Mouse (Mus musculus) megakaryocyte progenitor cell, adult 5-6 weeks (primary cell): ENCODE data around the gene Rasip1. TPM values are rescaled to one million over a fixed set of nuclear protein-coding genes. Genes with fewer than 3 reads are reported as not detected.
"Not testable (repeated sequence)": the region's sequence is repeated elsewhere in the genome, so short reads cannot be mapped to it uniquely, and the experiment has no call there.

Source experiments
- ATAC-seq: replicated peaks from 2 replicates; pipeline ENCODE4 v1.8.0; 2016; ENCODE audit warnings: mild to moderate bottlenecking, moderate TSS enrichment, inconsistent platforms; ENCODE audit not compliant: poor library complexity
- total RNA-seq, 2 experiments: library from RNA; stranded (forward) in 1 of 2; stranded (reverse) in 1 of 2; fragments of 157-497, 149-512 nt in 1 of 2; fragments of 200-1000 nt in 1 of 2; gene quantifications; 2 replicates each; pipeline versions ENCODE4 v1.2.3 to v1.2.4; 2015 to 2017

Gene Rasip1
- total RNA-seq, 2 experiments from 2014 or later, result 0.08 TPM; not detected in 1

DNA sequence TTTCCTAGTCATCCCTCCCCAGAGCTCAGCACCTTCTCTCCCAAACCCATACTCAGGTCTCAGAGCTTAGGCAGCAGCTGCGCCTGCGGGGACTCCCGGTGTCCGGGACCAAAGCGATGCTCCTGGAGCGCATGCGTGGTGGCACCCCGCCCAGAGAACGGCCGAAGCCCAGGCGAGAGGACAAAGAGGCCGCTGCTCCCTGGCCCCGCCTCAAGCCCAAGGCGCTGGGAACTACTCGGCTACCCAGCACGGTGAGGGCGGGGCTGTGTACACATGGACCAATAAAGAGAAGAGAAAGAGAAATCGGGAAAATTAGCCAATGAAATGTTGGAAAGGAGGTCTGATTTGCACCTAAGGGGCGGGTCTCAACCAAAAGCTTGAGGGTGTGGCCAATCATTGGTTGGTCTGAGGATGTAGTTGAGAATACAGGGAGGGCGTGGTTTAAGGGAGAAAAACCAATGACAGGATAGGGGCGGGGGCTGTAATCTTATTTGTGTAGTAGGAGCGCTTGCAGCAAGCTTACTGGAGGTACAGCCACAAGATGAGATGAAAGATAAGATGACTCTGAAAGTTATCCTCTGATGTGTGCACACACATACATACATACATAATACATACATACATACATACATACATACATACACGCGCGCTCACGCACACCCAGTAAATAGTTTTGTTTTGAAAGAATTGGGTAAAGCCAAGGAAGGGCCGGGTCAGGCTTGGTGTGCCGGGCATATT is 16.3 kb downstream of the Rasip1 start:
- ATAC-seq, result peak; percentile 92

GRCm38 (mm10) chr7:45644183-45644582 is 16.9 kb downstream of the Rasip1 start:
- no peak for ATAC-seq

DNA sequence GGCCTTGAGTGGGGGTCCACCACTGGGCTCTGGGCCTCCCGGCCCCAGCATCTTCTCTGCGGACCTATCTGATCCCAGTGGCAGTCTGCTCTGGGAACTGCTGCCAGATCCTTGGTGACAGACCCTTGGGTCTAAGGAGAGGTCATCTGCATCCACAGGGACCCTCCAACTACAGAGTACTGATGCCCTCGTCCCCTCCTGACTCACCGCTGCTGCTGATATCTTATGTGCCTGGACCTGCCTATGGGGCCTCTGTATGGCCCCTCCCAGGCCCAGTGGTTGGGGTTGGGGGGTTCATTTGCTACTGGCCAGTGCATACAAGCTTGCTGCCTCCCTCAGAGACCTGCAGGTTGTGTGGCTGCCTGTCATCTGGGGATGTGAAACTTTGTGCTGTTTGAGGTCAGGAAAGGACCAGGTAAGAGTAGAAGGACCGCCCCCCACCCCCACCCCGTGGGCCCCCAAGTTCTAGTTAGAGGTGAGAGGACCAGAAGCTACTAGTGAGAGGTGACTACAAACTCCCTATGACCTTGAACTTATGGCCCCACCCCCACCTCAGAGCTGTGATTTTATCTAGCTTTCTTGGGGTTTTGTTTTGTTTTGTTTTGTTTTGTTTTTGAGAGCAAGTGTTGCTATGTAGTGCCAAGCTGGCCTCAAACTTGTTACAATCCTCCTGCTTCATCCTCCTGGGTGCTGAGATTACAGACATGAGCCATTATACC is 17.7 kb downstream of the Rasip1 start:
- no peak for ATAC-seq

DNA sequence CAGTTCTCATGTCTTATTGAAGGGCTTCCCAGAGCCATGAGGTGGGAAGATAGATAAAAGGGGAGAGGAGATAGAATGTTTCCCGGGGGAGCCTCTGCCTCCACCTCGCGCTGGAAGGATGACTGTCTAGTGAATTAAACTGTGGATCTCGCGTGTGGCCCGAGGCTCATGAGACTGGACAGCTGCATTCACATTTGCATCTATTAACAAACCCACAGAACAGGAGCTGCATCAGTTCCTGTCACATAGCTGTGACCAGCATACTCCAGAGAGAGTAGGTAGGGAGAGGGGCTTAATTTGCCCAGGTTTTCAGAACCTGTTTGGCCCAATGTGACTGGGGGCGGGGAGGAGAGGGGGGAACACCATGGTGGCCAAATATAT is 18.3 kb downstream of the Rasip1 start:
- no peak for ATAC-seq

GRCm38 (mm10) chr7:45646671-45647070 is 19.4 kb downstream of the Rasip1 start:
- ATAC-seq, result no peak

- no peak for ATAC-seq
These were observed 22.1 kb downstream of the Rasip1 start for GRCm38 (mm10) chr7:45649351-45649750.

- not testable (repeated sequence) for ATAC-seq
These were observed 23.2 kb downstream of the Rasip1 start for GRCm38 (mm10) chr7:45650484-45650883.

DNA sequence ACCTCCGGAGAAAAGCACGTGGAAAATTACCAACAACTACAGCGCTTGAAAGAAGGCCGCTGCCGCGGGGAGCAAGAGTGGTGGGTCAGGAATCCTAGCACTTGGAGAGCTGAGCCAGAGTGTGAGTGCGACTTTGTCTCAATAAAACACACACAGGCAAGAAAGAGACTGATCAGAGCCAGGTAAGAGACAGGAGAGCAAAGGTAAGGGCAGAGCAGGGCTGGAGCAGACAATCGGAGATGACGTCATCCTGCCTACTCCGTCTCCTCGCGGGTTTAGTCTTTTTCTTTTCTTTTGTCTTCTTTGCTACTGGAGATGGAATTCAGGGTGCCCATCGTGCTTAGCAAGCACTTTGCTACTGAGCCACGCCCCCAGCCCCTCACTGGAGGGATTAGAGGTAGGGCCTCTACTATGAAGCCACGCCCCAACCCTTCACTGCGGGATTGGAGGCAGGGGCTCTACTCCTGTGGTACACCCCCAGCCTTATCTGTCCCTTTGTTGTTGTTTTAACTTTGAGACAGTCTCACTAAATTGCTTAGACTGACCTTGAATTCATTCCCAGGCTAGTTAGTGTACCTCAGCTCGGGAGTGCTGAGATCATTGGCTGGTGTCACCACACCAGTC is 27.2 kb downstream of the Rasip1 start:
- ATAC-seq, result no peak

- peak; percentile 97 for ATAC-seq
These were observed 33.6 kb downstream of the Rasip1 start for GRCm38 (mm10) chr7:45660746-45661478.

DNA sequence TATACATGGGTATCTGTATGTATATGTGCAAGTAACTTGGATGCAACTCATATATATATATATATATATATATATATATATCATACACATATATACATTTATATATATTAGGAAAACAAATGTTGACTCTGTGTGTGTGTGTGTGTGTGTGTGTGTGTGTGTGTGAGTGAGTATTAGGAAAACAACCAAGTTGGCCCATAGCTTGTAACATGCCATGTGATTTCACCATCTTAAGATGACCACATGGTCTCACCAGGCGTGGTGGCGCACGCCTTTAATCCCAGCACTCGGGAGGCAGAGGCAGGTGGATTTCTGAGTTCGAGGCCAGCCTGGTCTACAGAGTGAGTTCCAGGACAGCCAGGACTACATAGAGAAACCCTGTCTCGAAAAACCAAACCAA is 34.4 kb downstream of the Rasip1 start:
- ATAC-seq, result peak; percentile 51; the same call in 1 of the 2 replicates

GRCm38 (mm10) chr7:45665303-45666138 is 38.2 kb downstream of the Rasip1 start:
- no peak for ATAC-seq

- no peak for ATAC-seq
These were observed 38.9 kb downstream of the Rasip1 start, which contains the start of gene Fut2 for GRCm38 (mm10) chr7:45666161-45666560. Gene Fut2, minus strand, starts transcription at chr7:45666394.

GRCm38 (mm10) chr7:45667761-45668160 is 40.5 kb downstream of the Rasip1 start:
- no peak for ATAC-seq

DNA sequence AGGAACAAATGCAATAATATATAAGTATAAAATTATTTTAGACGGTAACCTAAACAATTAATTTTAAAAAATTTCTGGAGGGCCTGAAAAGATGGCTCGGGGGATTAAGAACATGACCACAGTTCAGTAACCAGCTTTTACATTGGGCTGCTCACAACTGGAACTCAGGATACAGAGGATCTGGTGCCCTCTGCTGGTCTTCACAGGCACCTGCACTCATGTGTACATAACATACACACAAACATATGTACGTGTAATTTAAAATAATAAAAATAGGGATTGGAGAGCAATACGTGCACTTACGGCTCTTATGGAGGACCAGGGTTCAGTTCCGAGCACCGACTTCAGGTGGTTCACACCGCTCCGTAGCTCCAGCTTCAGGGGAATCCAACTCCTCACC is 41.6 kb downstream of the Rasip1 start:
- no peak for ATAC-seq

- no peak for ATAC-seq
These were observed 50.5 kb downstream of the Rasip1 start for GRCm38 (mm10) chr7:45677627-45678295.

DNA sequence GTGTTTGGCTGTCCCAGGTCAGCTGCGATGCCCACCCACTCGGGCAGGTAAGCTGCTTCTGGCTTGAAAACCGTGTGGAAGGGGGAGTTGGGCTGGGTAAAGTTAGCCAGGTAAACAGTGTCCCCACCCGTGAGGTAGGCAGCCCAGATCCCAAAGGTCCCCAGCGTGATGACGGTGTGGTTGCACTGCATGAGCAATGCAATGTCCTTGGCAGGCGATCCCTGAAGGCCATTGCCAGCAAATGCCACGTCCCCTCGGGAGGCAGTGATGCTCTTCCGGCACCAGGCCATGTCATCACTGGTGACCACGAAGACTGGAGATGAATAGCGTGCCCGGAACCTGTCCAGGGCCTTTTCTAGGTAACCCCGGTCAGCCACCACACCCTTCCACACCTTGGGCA is 51.2 kb downstream of the Rasip1 start:
- ATAC-seq, result no peak

DNA sequence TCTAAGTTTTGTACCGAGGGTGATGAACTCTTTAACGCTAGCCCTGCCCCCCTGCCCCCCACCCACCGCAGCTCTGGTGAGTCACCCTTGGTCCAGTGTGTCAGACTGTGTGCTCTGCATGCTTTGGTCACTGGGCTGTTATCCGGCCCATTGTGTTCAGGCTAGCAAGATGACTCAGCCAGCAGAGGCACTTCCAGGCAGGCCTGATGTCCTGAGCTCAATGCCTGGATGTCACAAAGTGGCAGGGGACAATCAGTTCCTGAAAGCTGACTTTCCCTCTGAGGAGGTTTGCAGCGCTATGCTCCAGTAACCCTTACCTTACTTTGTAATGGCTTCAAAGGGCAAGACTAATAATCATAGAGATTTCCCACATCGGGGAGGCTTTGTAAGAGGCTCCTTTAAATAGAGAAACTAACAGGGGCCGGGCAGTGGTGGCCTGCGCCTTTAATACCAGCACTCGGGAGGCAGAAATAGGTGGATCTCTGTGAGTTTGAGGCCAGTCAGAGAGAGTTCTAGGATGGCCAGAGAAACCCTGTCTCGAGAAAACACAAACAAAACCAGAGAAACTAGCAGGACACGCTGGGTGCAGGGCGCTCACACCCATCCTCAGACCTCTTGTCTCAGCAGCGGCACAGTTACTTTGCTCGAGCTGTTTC is 52.8 kb downstream of the Rasip1 start:
- no peak for ATAC-seq

DNA sequence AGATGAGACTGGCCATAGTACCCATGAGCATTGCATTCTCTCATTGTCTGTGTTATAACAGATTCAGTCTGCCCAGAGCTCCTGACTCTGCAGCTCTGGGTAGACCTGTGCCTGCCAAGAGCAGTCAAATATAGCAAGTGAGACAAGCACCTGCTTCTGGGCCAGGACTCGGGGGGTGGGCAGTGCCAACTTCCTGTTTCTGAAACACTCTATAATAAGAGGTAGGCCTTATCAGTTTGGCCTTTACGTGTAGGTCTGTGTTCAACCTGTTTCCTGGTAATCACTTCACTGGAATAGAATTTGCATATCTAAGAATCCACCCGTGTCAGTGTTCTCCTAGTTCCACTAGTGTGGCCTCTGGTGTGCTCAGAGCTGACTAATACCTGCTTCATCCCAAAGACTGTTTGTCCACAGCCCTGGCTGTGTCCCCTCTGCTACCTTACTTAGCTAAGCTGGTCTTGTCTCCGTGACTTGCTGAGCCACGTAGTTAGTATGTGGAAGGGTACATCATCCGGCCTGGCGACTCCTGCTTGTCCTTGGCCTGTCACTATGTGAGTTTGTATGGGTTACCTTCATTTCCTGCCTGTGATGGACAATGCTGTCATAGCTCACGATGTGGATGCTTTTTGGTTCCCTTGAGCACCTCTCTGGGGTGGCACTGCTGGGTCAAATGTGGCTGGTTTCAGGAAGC is 53.9 kb downstream of the Rasip1 start:
- 0 out of 2 replicates have a peak, but pooled peaks have one; percentile 15 for ATAC-seq
